Mouse (Mus musculus): ENCODE data around the gene Gm3033. TPM values are rescaled to one million over a fixed set of nuclear protein-coding genes. Genes with fewer than 3 reads are reported as not detected.

Gene Gm3033
- polyA plus RNA-seq (2015; fragmentation: Nextera tagmentation; extraction: Ambion mirVana), result not detected in 2 replicates

GRCm38 (mm10) chr14:3845945-3846344 is at the start of gene Gm3033:
Gene Gm3033, plus strand, starts transcription at chr14:3846245.

GRCm38 (mm10) chr14:3809774-3810173 is 36.3 kb upstream of the Gm3033 start, which contains the start of gene Gm3002:
Gene Gm3002, plus strand, starts transcription at chr14:3810074.

GRCm38 (mm10) chr14:3883872-3884271 is 37.8 kb downstream of the Gm3033 start, which contains the start of gene Gm2916:
Gene Gm2916, plus strand, starts transcription at chr14:3884172.

Other genes starting within 250 kb of the Gm3033 start
- not detected in 2 replicates for gene Gm3012, start 211.7 kb upstream of the Gm3033 start, polyA plus RNA-seq (2015; fragmentation: Nextera tagmentation; extraction: Ambion mirVana)
- gene Gm3020, start 194.2 kb upstream of the Gm3033 start, polyA plus RNA-seq (2015; fragmentation: Nextera tagmentation; extraction: Ambion mirVana), result 0.36 and 0.55 TPM in 2 replicates
- gene Gm3043, start 157.5 kb upstream of the Gm3033 start, polyA plus RNA-seq (2015; fragmentation: Nextera tagmentation; extraction: Ambion mirVana), result not detected in 2 replicates
- gene Gm3002, start 36.2 kb upstream of the Gm3033 start, polyA plus RNA-seq (2015; fragmentation: Nextera tagmentation; extraction: Ambion mirVana), result not detected in 2 replicates
- not detected in 2 replicates for gene Gm2916, start 37.9 kb downstream of the Gm3033 start, polyA plus RNA-seq (2015; fragmentation: Nextera tagmentation; extraction: Ambion mirVana)
- gene Gm3029, start 85.5 kb downstream of the Gm3033 start, polyA plus RNA-seq (2015; fragmentation: Nextera tagmentation; extraction: Ambion mirVana), result 0.18 TPM in 1 of 2 replicates, not detected in the other
- gene Gm3095, start 117.3 kb downstream of the Gm3033 start, polyA plus RNA-seq (2015; fragmentation: Nextera tagmentation; extraction: Ambion mirVana), result not detected in 2 replicates
- gene Gm3099, start 152.1 kb downstream of the Gm3033 start, polyA plus RNA-seq (2015; fragmentation: Nextera tagmentation; extraction: Ambion mirVana), result not detected in 2 replicates
- 0.10 and 0.22 TPM in 2 replicates for gene Gm5796, start 177.7 kb downstream of the Gm3033 start, polyA plus RNA-seq (2015; fragmentation: Nextera tagmentation; extraction: Ambion mirVana)
- not detected in 2 replicates for gene Gm3115, start 237.9 kb downstream of the Gm3033 start, polyA plus RNA-seq (2015; fragmentation: Nextera tagmentation; extraction: Ambion mirVana)